Mouse (Mus musculus) CH12.LX (cell line): Measurements from ENCODE around the gene Alkbh6. TPM values are rescaled to one million over a fixed set of nuclear protein-coding genes. Genes with fewer than 3 reads are reported as not detected.

Source experiments
- DNase-seq: peaks from one replicate; pipeline ENCODE4 v3.0.0-alpha.2; 2013; ENCODE audit errors: extremely low read depth
- H3K27ac ChIP-seq: 2 replicates; pipeline ENCODE4 v1.5.1; 2012; ENCODE audit warnings: low read depth, mild to moderate bottlenecking, control low read depth, moderate library complexity; ENCODE audit not compliant: insufficient read depth
- H3K27me3 ChIP-seq: replicated peaks from 2 replicates; pipeline ENCODE3; 2012; ENCODE audit warnings: inconsistent platforms
- H3K36me3 ChIP-seq, 2 experiments: replicated peaks in 1 of 2; 2 replicates each; pipeline versions ENCODE3 to v1.6.1; 2012; ENCODE audit warnings: inconsistent platforms in 1 of 2, low read length in 1 of 2, mild to moderate bottlenecking in 1 of 2, mixed read lengths in 1 of 2, moderate library complexity in 1 of 2; ENCODE audit not compliant: control insufficient read depth in 1 of 2, insufficient read depth in 1 of 2
- H3K4me1 ChIP-seq, 2 experiments: 2 replicates each; pipeline ENCODE4 v1.6.1; 2012; ENCODE audit warnings: inconsistent platforms in 1 of 2, moderate library complexity in 1 of 2; ENCODE audit not compliant: insufficient read depth in 2 of 2, control insufficient read depth in 1 of 2
- H3K4me2 ChIP-seq: 2 replicates; pipeline ENCODE4 v1.6.1; 2012; ENCODE audit warnings: low read depth, mild to moderate bottlenecking, control low read depth; ENCODE audit not compliant: poor library complexity, insufficient read depth, severe bottlenecking
- H3K4me3 ChIP-seq, 3 experiments: fragments of 150-350 bp in 1 of 3; sonication (generic) in 1 of 3; replicated peaks in 1 of 3; 2 replicates each; pipeline versions ENCODE3 to v1.5.1; 2011 to 2012; ENCODE audit warnings: low read depth in 2 of 3, low read length in 2 of 3, mild to moderate bottlenecking in 2 of 3, moderate library complexity in 2 of 3, control low read depth in 1 of 3, improper control_type of control experiment in 1 of 3, inconsistent platforms in 1 of 3, mixed read lengths in 1 of 3; ENCODE audit not compliant: poor library complexity in 1 of 3
- H3K79me2 ChIP-seq: replicated peaks from 2 replicates; pipeline ENCODE4 v1.6.1; 2012; ENCODE audit warnings: mild to moderate bottlenecking, moderate library complexity; ENCODE audit not compliant: control insufficient read depth, poor library complexity, insufficient read depth, severe bottlenecking; ENCODE audit errors: extremely low read depth
- H3K9ac ChIP-seq: 2 replicates; pipeline ENCODE4 v1.6.1; 2012; ENCODE audit warnings: low read depth, mild to moderate bottlenecking, control low read depth, moderate library complexity; ENCODE audit not compliant: insufficient read depth
- H3K9me3 ChIP-seq: replicated peaks from 2 replicates; pipeline ENCODE3; 2012; ENCODE audit warnings: low read length, inconsistent platforms, mixed read lengths
- BHLHE40 ChIP-seq: IDR thresholded peaks from 2 replicates; pipeline ENCODE4 v1.6.1; 2011; ENCODE audit warnings: mild to moderate bottlenecking, low read depth, low read length, improper control_type of control experiment
- CHD1 ChIP-seq: IDR thresholded peaks from 2 replicates; pipeline ENCODE4 v1.6.1; 2012; ENCODE audit warnings: low read depth, low read length, improper control_type of control experiment, inconsistent platforms
- CHD2 ChIP-seq: IDR thresholded peaks from 2 replicates; pipeline ENCODE4 v1.6.1; 2011; ENCODE audit warnings: low read length, improper control_type of control experiment
- CTCF ChIP-seq, 2 experiments: IDR thresholded peaks in 1 of 2; conservative IDR thresholded peaks in 1 of 2; 2 replicates each; pipeline ENCODE4 v1.5.1; 2011 to 2012; ENCODE audit warnings: low read depth in 2 of 2, low read length in 2 of 2, improper control_type of control experiment in 1 of 2, inconsistent platforms in 1 of 2, mild to moderate bottlenecking in 1 of 2, moderate library complexity in 1 of 2
- E2F4 ChIP-seq: IDR thresholded peaks from 2 replicates; pipeline ENCODE4 v1.6.1; 2011; ENCODE audit warnings: low read depth, low read length, improper control_type of control experiment; ENCODE audit not compliant: insufficient replicate concordance
- EP300 ChIP-seq: IDR thresholded peaks from 2 replicates; pipeline ENCODE4 v1.6.1; 2011; ENCODE audit warnings: low read length, improper control_type of control experiment
- GABPA ChIP-seq: IDR thresholded peaks from 2 replicates; pipeline ENCODE4 v1.6.1; 2012; ENCODE audit warnings: low read depth, low read length, improper control_type of control experiment, inconsistent platforms; ENCODE audit not compliant: insufficient replicate concordance
- IRF4 ChIP-seq: IDR thresholded peaks from 2 replicates; pipeline ENCODE4 v1.6.1; 2014; ENCODE audit warnings: low read depth, mild to moderate bottlenecking, inconsistent platforms, low read length, improper control_type of control experiment
- JUN ChIP-seq: IDR thresholded peaks from 2 replicates; pipeline ENCODE4 v1.6.1; 2011; ENCODE audit warnings: low read depth, mild to moderate bottlenecking, low read length, improper control_type of control experiment, moderate library complexity; ENCODE audit not compliant: insufficient read depth
- JUND ChIP-seq: conservative IDR thresholded peaks from 2 replicates; pipeline ENCODE4 v1.6.1; 2011; ENCODE audit warnings: low read depth, low read length, improper control_type of control experiment
- MAFK ChIP-seq: IDR thresholded peaks from 2 replicates; pipeline ENCODE4 v1.6.1; 2011; ENCODE audit warnings: low read length, improper control_type of control experiment; ENCODE audit not compliant: insufficient replicate concordance
- MAZ ChIP-seq: IDR thresholded peaks from 2 replicates; pipeline ENCODE4 v1.6.1; 2012; ENCODE audit warnings: low read depth, mild to moderate bottlenecking, inconsistent platforms, low read length, improper control_type of control experiment, moderate library complexity
- MYC ChIP-seq: IDR thresholded peaks from 2 replicates; pipeline ENCODE4 v1.6.1; 2011; ENCODE audit warnings: low read depth, mild to moderate bottlenecking, improper control_type of control experiment, low read length
- NELFE ChIP-seq: IDR thresholded peaks from 2 replicates; pipeline ENCODE4 v1.6.1; 2011; ENCODE audit warnings: low read depth, low read length, improper control_type of control experiment
- NRF1 ChIP-seq: IDR thresholded peaks from 2 replicates; pipeline ENCODE4 v1.6.1; 2014; ENCODE audit warnings: low read depth, mild to moderate bottlenecking, inconsistent platforms, low read length, improper control_type of control experiment, moderate library complexity
- PAX5 ChIP-seq: IDR thresholded peaks from 2 replicates; pipeline ENCODE4 v1.6.1; 2012; ENCODE audit warnings: low read length, inconsistent platforms, mixed read lengths
- POLR2AphosphoS2 ChIP-seq: IDR thresholded peaks from 2 replicates; pipeline ENCODE4 v1.6.1; 2011; ENCODE audit warnings: low read depth, low read length, improper control_type of control experiment
- RCOR1 ChIP-seq: conservative IDR thresholded peaks from 2 replicates; pipeline ENCODE4 v1.6.1; 2012; ENCODE audit warnings: low read depth, mild to moderate bottlenecking, inconsistent platforms, low read length, improper control_type of control experiment
- SIN3A ChIP-seq: IDR thresholded peaks from 2 replicates; pipeline ENCODE4 v1.6.1; 2012; ENCODE audit warnings: low read length, improper control_type of control experiment, inconsistent platforms
- SMC3 ChIP-seq: IDR thresholded peaks from 2 replicates; pipeline ENCODE4 v1.6.1; 2011; ENCODE audit warnings: low read depth, low read length, improper control_type of control experiment
- TCF12 ChIP-seq: IDR thresholded peaks from 2 replicates; pipeline ENCODE4 v1.6.1; 2014; ENCODE audit warnings: low read depth, mild to moderate bottlenecking, inconsistent platforms, low read length, improper control_type of control experiment
- UBTF ChIP-seq: IDR thresholded peaks from 2 replicates; pipeline ENCODE4 v1.6.1; 2012; ENCODE audit warnings: low read depth, mild to moderate bottlenecking, inconsistent platforms, low read length, improper control_type of control experiment, moderate library complexity
- USF1 ChIP-seq: IDR thresholded peaks from 2 replicates; pipeline ENCODE4 v1.6.1; 2014; ENCODE audit warnings: low read depth, mild to moderate bottlenecking, inconsistent platforms, low read length, improper control_type of control experiment
- ZC3H11A ChIP-seq: IDR thresholded peaks from 2 replicates; pipeline ENCODE4 v1.6.1; 2012; ENCODE audit warnings: low read depth, mild to moderate bottlenecking, inconsistent platforms, low read length, improper control_type of control experiment
- ZKSCAN1 ChIP-seq: IDR thresholded peaks from 2 replicates; pipeline ENCODE4 v1.6.1; 2012; ENCODE audit warnings: low read depth, inconsistent platforms, low read length, improper control_type of control experiment, borderline replicate concordance
- ZNF384 ChIP-seq: IDR thresholded peaks from 2 replicates; pipeline ENCODE4 v1.6.1; 2012; ENCODE audit warnings: low read depth, low read length, improper control_type of control experiment, inconsistent platforms
- dilution Hi-C: fragments of 300-500 bp; cut with MboI; formaldehyde crosslinking; loops from 2 replicates; pipeline ENCODE4 v1.14.3; 2020; ENCODE audit warnings: low sequenced_read_pairs; ENCODE audit not compliant: extremely low pct_unique_long_range_greater_than_20kb, extremely low pct_ligation_motif_present
- in situ Hi-C: fragments of 300-500 bp; cut with MboI; formaldehyde crosslinking; loops from 3 replicates; pipeline ENCODE4 v1.14.3; 2019; ENCODE audit warnings: low sequenced_read_pairs, low pct_ligation_motif_present, low pct_unique_long_range_greater_than_20kb, mixed read lengths
- polyA plus RNA-seq: library from polyadenylated mRNA; unstranded; fragments of >175 nt; gene quantifications from 2 replicates; pipeline ENCODE4 v1.2.1, GENCODE M21; 2012; ENCODE audit warnings: low read depth; ENCODE audit not compliant: insufficient read length
- total RNA-seq, 2 experiments: library from RNA; depleted of rRNA; stranded (reverse); fragments of 300-350 nt in 1 of 2; fragments of >200 nt in 1 of 2; gene quantifications; 2 replicates each; pipeline ENCODE4 v1.2.3; 2012 to 2014

Alkbh6 gene
- total and polyA plus RNA-seq, 3 experiments: 25.2 to 35.7 (median 28.8) TPM

GRCm38 (mm10) chr7:30288046-30288445 lies 20.5 kb upstream of the Alkbh6 start:
- Histone ChIP-seq H3K9ac (no peak overlapping the region), H3K27me3 (peaks cover 70% of the 10 kb centered on the region), H3K79me2 (no peaks in the 10 kb centered on the region), H3K9me3 (no peaks in the 10 kb centered on the region), H3K36me3 (no peaks in the 10 kb centered on the region), H3K4me3 (no peak overlapping the region), H3K27ac (no peak overlapping the region)
- no peak for DNase-seq
- in situ Hi-C loops: no loop called here
- no peak for TF ChIP-seq SMC3
- TF ChIP-seq JUN: no peak
- TF ChIP-seq CHD2: no peak
- no peak for TF ChIP-seq ZC3H11A
- TF ChIP-seq JUND: no peak
- TF ChIP-seq SIN3A: no peak
- no peak for TF ChIP-seq E2F4
- TF ChIP-seq MYC: no peak
- no peak for TF ChIP-seq EP300
- no peak for TF ChIP-seq ZKSCAN1
- no peak for TF ChIP-seq NELFE
- no peak for TF ChIP-seq GABPA
- no peak for TF ChIP-seq IRF4
- TF ChIP-seq TCF12: no peak
- no peak for TF ChIP-seq CHD1
- no peak for TF ChIP-seq MAFK
- no peak for TF ChIP-seq CTCF (conservative IDR thresholded peaks at IDR 0.05 in 1 of 2, IDR thresholded peaks at IDR 0.05 in 1 of 2; ENCODE audit: low read depth in 2 of 2, low read length in 2 of 2)
- no peak for TF ChIP-seq NRF1
- TF ChIP-seq, all 38 proteins: peak for 0
- dilution Hi-C loops: no loop called here
- H3K4me2 ChIP-seq: no peak overlapping the region
- peaks cover 0 to 3% of the 10 kb centered on the region in 2 experiments; a peak in 1 of 4 replicates for H3K4me1 ChIP-seq

DNA sequence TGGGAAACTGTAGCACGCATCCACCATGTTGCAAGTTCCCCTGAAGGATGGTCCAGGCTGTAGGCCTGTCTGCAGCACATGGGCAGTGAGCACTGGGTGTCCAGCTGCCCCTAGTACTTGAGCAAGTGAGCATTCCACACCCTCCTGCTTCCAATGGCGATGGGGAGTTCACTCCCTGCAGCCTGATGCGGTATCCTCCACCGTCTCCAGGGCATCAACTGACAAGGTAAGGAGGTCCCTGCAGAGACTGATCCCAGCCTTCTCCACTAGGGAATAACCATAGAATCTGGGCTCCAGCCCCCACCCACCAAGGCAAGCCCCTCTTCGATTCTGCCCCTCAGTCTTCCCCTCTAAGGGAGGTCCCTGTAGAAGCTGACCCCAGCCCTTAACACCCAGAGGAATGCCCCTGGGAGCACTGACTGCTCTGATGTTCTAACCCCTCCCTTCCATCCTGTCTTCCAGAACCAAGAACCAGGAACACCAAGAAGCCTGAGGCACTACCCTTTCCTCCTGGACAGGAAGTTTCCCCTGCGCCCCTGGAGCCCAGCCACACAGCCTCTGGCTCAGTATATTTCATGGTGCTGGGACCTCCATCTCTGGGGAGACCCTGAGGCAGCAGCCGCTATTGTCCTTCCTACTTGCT lies 19.3 kb upstream of the Alkbh6 start:
- Histone ChIP-seq H3K4me2 (no peak overlapping the region), H3K4me3 (no peak overlapping the region), H3K27me3 (peaks cover 79% of the 10 kb centered on the region), H3K4me1 (peaks cover 0 to 3% of the 10 kb centered on the region in 2 experiments; a peak in 1 of 4 replicates), H3K27ac (no peak overlapping the region), H3K36me3 (no peaks in the 10 kb centered on the region), H3K9me3 (no peaks in the 10 kb centered on the region), H3K79me2 (no peaks in the 10 kb centered on the region), H3K9ac (no peak overlapping the region)
- DNase-seq: no peak
- in situ Hi-C loops: no loop called here
- TF ChIP-seq POLR2AphosphoS2 (no peak), CHD2 (no peak), JUND (no peak), BHLHE40 (no peak), MAZ (no peak), ZNF384 (no peak), PAX5 (no peak), USF1 (no peak), JUN (no peak), ZKSCAN1 (no peak), RCOR1 (no peak), UBTF (no peak), CTCF (conservative IDR thresholded peaks at IDR 0.05 in 1 of 2, IDR thresholded peaks at IDR 0.05 in 1 of 2; ENCODE audit: low read depth in 2 of 2, low read length in 2 of 2) (no peak)
- dilution Hi-C loops: no loop called here
